Mouse (Mus musculus) liver, embryonic 11.5 days (tissue): ENCODE data around the gene Man2a1. TPM values are rescaled to one million over a fixed set of nuclear protein-coding genes. Genes with fewer than 3 reads are reported as not detected.

Experiments used
- ATAC-seq: fragments of 200-750 bp; cut with Nextera tagmentation; replicated peaks from 2 replicates; pipeline ENCODE4 v1.8.0; 2017; ENCODE audit warnings: moderate number of reproducible peaks, mild to moderate bottlenecking, moderate TSS enrichment, moderate library complexity; ENCODE audit not compliant: low FRiP score
- DNase-seq: peaks from one replicate; pipeline ENCODE4 v3.0.0-alpha.2; 2017; ENCODE audit warnings: low spot score
- H3K27ac ChIP-seq: fragments of 300-500 bp; sonication (generic); 2 replicates; pipeline ENCODE4 v1.5.1; 2014; ENCODE audit warnings: mild to moderate bottlenecking, low read depth, low read length, control low read depth
- H3K27me3 ChIP-seq: fragments of 300-500 bp; sonication (generic); replicated peaks from 2 replicates; pipeline ENCODE4 v1.6.1; 2014; ENCODE audit warnings: low read length, mixed read lengths; ENCODE audit not compliant: control insufficient read depth, insufficient read depth
- H3K36me3 ChIP-seq: fragments of 300-500 bp; sonication (generic); 2 replicates; pipeline ENCODE4 v1.6.1; 2014; ENCODE audit warnings: mild to moderate bottlenecking, low read length, moderate library complexity, mixed read lengths; ENCODE audit not compliant: control insufficient read depth, insufficient read depth
- H3K4me1 ChIP-seq: fragments of 300-500 bp; sonication (generic); replicated peaks from 2 replicates; pipeline ENCODE4 v1.6.1; 2014; ENCODE audit warnings: low read length, mixed read lengths; ENCODE audit not compliant: control insufficient read depth, insufficient read depth
- H3K4me2 ChIP-seq: fragments of 300-500 bp; sonication (generic); 2 replicates; pipeline ENCODE4 v1.6.1; 2014; ENCODE audit warnings: mild to moderate bottlenecking, control low read depth, moderate library complexity
- H3K4me3 ChIP-seq: fragments of 300-500 bp; sonication (generic); 2 replicates; pipeline ENCODE4 v1.5.1; 2014; ENCODE audit warnings: low read depth, low read length, control low read depth
- H3K9ac ChIP-seq: fragments of 300-500 bp; sonication (generic); 2 replicates; pipeline ENCODE4 v1.6.1; 2014; ENCODE audit warnings: low read depth, low read length, control low read depth
- H3K9me3 ChIP-seq: fragments of 300-500 bp; sonication (generic); 2 replicates; pipeline ENCODE4 v1.6.1; 2016; ENCODE audit warnings: low read length, inconsistent platforms, mixed read lengths; ENCODE audit not compliant: control insufficient read depth
- WGBS: fragments of 180-500 bp; shearing (Covaris S2); extraction: QIAGEN DNeasy Blood & Tissue Kit; methylation state at CpG from one replicate; pipeline ENCODE4 v1.1.7; 2014; 5-methylcytosine and 5-hydroxymethylcytosine counted together
- polyA plus RNA-seq: library from polyadenylated mRNA; unstranded; fragments of >200 nt; fragmentation: Nextera tagmentation; extraction: Ambion mirVana; gene quantifications from 2 replicates; pipeline ENCODE4 v1.2.1, GENCODE M21; 2014

Man2a1 gene
- polyA plus RNA-seq, 1 experiment from 2014 or later: 6.8 TPM

DNA sequence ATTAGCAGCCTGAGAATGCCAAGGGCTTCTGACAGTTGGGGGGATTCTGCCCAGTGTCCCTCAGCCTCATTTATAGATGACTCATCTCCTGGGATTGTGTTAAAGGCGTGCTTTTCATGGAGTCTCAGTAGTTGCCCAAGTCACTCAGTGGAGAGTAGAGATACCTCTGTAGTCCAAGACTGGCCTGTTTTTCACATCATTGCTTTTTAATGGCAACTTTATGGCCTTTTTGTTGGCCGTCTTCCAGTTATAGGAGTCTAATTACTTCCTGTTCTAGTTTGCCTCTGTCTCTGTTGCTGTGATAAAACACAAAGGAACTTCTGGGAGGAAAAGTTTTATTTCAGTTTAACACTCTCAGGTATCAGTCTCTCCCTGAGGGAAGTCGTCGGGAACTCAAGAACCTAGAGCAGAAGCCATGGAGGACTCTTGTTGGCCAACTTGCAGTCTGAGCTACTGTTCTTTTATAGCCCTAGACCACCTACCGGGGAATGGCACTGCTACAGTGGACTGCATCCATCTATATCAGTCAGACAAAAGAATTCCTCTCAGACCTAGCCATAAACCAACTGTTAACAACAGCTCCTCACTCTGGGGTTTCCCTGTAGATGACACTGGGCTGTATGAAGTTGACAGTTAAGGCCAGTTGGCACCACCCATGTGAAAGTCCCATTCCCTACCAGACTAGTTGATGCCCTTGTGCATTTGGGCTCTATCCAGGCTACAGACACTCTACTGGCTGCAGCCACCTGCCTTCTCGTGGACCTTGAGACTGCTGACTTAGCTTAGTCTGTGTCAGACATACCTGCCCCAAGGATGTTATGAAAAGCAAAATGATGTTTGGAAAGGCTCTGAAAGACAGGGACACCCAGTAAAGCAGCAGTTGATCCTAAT is 142.4 kb downstream of the Man2a1 start:
- no peaks in the 10 kb centered on the region; the same call in 1 of the 2 replicates for H3K9me3 ChIP-seq
- DNase-seq (no peak), ATAC-seq (no peak)
- WGBS: 85% methylated on average over 6 of the region's 6 CpGs
- peaks cover 10% of the 10 kb centered on the region for H3K4me1 ChIP-seq
- no peak overlapping the region for H3K4me2 ChIP-seq
- H3K9ac ChIP-seq: no peak overlapping the region
- no peak overlapping the region for H3K27ac ChIP-seq
- peaks cover 19% of the 10 kb centered on the region for H3K36me3 ChIP-seq
- no peaks in the 10 kb centered on the region for H3K27me3 ChIP-seq
- H3K4me3 ChIP-seq: no peak overlapping the region

DNA sequence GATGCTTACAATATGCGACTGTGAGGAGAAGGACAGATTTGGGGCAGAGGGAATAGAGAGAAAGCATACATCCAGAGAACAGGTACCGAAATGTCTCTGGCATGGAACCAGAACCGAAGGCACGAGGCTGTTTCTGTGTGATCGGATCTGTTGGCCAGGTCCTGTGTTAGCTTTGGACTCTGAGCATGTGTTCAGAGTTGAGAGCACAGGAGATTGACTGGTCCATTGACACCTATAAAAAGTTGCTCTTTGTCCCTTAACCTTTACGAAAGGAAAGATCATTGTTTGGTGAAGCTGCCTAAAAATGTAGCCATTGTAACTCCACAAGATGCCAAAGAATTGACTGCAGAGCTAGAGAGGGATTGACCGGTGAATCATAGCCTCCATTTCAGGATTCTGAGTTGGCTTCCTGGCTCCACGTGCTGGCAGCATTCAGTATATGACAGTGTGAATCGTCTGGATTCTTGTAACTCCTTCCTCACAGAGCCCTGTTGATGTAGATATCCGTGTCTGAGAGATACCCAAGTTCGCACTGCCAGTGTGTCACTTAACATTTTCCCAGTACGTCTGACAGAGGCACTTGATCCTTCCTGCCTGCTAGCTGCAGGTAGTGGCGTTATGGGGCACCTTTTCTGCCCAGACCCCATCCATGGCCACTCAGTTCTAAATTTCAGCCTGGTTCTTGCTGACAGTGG is 143.2 kb downstream of the Man2a1 start:
- Histone ChIP-seq H3K4me1 (peaks cover 10% of the 10 kb centered on the region), H3K4me3 (no peak overlapping the region), H3K9ac (no peak overlapping the region), H3K27me3 (no peaks in the 10 kb centered on the region), H3K9me3 (no peaks in the 10 kb centered on the region; the same call in 1 of the 2 replicates), H3K36me3 (peaks cover 19% of the 10 kb centered on the region), H3K4me2 (no peak overlapping the region), H3K27ac (no peak overlapping the region)
- DNase-seq: no peak
- ATAC-seq: no peak
- 87% methylated on average over 13 of the region's 13 CpGs for WGBS

DNA sequence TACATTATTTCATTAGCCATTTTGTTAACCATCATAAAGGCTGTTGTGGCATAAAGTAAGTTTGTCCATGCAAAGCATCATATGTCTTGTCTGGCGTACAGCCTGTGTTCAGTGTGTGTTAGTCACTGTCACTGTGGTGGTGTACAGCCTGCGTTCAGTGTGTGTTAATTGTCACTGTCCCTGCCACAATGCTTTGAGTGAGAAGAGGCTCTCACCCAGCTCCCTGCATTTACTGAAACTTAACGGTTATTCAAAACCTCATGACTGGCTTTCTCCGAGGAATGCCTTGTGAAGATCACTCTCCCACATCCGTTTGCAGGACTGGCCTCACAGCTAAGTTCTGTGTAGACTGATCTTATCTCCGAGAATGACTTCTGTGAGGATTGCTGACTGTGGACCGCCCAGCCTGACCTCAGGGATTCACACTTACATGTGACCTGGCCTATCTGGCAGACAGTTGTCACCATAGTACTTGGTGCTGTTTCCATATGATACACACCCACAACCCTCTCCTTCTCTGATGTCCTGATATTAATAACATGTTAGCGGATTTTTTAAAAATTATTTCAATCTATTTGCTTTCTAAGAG is 146.2 kb downstream of the Man2a1 start:
- Histone ChIP-seq H3K4me2 (no peak overlapping the region), H3K9me3 (no peaks in the 10 kb centered on the region; the same call in 1 of the 2 replicates), H3K4me1 (peaks cover 10% of the 10 kb centered on the region), H3K27me3 (no peaks in the 10 kb centered on the region), H3K4me3 (no peak overlapping the region), H3K9ac (no peak overlapping the region), H3K36me3 (peaks cover 14% of the 10 kb centered on the region), H3K27ac (no peak overlapping the region)
- ATAC-seq (peak; percentile 57; the same call in 1 of the 2 replicates), DNase-seq (no peak)
- WGBS: 58% methylated on average over 8 of the region's 8 CpGs

DNA sequence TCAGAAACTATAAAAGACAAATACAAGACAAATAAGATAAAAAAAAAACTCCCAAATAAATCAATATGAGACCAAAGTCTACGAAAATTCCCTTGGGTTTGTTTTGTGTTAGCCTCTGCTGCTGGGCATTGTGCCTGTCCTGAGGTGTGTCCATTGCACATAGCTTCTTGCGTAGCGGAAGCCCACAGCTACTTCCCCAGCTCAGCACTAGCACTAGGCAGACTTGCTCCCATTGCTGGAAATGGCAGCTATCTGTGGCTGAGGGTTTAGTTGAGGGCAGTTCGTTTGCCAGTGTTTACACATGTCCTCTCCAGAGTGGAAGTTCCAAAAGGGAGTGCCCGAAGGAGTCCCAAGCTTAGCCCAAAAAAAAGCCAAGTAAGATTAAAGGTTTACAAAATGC is 146.9 kb downstream of the Man2a1 start:
- peaks cover 14% of the 10 kb centered on the region for H3K36me3 ChIP-seq
- H3K27me3 ChIP-seq: no peaks in the 10 kb centered on the region
- ATAC-seq (no peak), DNase-seq (no peak)
- no peaks in the 10 kb centered on the region; the same call in 1 of the 2 replicates for H3K9me3 ChIP-seq
- H3K4me3 ChIP-seq: no peak overlapping the region
- peaks cover 10% of the 10 kb centered on the region for H3K4me1 ChIP-seq
- 78% methylated on average over 5 of the region's 5 CpGs for WGBS
- H3K9ac ChIP-seq: no peak overlapping the region
- no peak overlapping the region for H3K4me2 ChIP-seq
- H3K27ac ChIP-seq: no peak overlapping the region

DNA sequence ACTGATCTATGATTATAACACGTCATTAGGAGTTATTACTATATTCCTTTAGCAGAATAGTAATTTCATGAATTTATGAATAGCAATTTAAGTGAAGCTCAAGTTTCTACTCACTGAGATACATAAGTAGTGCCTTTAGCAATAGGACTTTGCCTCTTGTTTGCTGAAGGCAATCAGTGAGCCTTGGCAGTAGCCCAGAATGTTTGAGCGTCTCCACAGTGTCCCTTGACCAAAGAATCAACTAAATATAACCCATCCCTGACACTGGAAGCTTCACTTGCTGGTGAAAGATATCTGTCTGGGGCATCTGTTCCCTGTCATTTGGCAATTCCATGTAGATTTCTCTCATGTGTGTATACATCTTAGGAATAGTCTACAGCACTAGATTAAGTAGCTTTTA is 147.6 kb downstream of the Man2a1 start:
- H3K27me3 ChIP-seq: no peaks in the 10 kb centered on the region
- DNase-seq (no peak), ATAC-seq (no peak)
- H3K4me3 ChIP-seq: no peak overlapping the region
- no peak overlapping the region for H3K9ac ChIP-seq
- 63% methylated on average over 2 of the region's 2 CpGs for WGBS
- H3K4me1 ChIP-seq: peaks cover 10% of the 10 kb centered on the region
- H3K27ac ChIP-seq: no peak overlapping the region
- H3K9me3 ChIP-seq: no peaks in the 10 kb centered on the region; the same call in 1 of the 2 replicates
- peaks cover 12% of the 10 kb centered on the region for H3K36me3 ChIP-seq
- H3K4me2 ChIP-seq: no peak overlapping the region

DNA sequence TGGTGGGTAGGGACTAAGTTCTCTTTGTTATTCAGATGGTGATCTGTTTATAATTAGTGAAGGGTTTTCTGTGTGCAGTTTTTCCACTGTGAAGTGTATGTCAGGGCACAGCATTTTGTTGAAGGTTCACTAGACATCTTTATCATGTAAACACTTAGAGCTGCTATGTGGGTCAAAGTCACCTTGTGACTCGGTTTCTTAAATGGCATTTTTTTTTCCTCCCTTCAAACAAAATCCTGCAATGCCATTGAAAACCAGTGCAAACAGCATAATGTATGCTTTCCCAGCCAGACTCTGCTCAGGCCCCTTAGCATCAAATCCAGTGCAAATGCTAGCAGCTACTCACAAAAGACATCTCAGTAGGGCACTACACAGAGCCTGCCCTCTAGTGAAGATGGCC is 148.6 kb downstream of the Man2a1 start:
- Histone ChIP-seq H3K9me3 (no peaks in the 10 kb centered on the region; the same call in 1 of the 2 replicates), H3K27me3 (no peaks in the 10 kb centered on the region), H3K4me3 (no peak overlapping the region), H3K36me3 (peaks cover 11% of the 10 kb centered on the region), H3K27ac (no peak overlapping the region), H3K4me1 (peaks cover 10% of the 10 kb centered on the region), H3K9ac (no peak overlapping the region), H3K4me2 (no peak overlapping the region)
- DNase-seq (no peak), ATAC-seq (no peak)
- 77% methylated on average over 1 of the region's 1 CpGs for WGBS

DNA sequence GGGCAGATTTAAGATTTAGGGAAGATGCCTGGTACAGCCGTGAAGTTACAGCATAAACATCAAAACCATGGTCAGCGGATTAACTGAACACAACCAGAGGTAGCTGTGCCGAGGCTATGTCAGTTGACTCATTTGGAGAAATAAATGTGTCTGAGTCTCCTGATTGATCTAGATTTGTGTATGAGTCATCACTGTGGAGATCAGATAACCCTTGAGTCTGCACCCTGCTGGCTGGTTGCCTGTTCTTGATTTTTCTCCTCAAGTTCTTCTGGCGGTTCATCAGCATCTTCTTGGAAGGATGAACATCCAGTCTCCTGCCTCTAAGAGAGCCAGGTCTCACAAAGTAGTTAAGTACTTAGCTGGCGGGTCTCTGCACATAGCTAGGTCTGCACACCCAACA is 150.7 kb downstream of the Man2a1 start:
- WGBS: 88% methylated on average over 5 of the region's 5 CpGs
- ATAC-seq: no peak

DNA sequence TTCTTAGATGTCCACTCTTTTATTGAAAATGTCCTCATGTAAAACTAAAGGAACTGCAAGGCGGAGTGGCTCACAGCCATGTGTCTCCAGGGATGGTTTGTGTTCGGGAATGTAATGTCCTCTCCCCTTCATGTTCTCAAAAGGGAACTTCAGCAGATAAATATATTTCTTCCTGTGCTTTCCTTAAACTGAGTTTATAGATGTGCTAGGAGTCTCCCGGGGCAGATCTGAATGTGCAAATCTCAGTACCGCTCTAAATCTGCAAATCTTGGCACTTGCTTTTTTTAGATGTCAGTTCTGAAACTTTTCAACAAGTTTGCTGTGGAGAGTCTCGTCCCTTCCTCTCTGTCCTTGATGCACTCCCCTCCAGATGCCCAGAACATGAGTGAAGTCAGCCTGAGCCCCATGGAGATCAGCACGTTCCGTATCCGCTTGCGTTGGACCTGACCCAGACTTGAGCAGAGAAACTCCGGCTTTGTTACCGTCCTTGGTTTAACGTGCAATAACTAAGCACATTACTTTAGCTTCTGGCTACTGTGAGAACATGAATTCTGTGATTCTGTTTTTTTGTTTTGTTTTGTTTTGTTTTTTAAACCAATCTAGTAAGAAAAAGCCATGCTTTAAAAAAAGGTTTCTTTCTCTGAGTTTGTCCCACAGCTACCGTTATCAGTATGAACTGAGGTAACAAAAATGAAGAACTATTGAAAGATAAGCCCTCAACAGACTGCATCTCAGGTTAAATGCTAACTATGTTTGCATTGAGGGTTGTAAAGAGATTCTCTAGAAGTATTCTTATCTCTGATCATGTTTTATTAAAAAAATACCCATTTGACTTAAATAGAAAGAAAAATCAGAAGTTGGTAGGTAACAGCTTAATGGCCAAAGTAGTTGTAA is 151.8 kb downstream of the Man2a1 start:
- ATAC-seq (no peak), DNase-seq (no peak)
- H3K4me3 ChIP-seq: no peak overlapping the region
- no peak overlapping the region for H3K9ac ChIP-seq
- no peak overlapping the region for H3K27ac ChIP-seq
- H3K9me3 ChIP-seq: no peaks in the 10 kb centered on the region
- peaks cover 2% of the 10 kb centered on the region; the same call in 1 of the 2 replicates for H3K36me3 ChIP-seq
- 86% methylated on average over 13 of the region's 13 CpGs for WGBS
- no peaks in the 10 kb centered on the region for H3K27me3 ChIP-seq
- H3K4me2 ChIP-seq: no peak overlapping the region
- peaks cover 2% of the 10 kb centered on the region for H3K4me1 ChIP-seq

More for the DNA sequence above, 150.7 kb downstream of the Man2a1 start:
- Histone ChIP-seq H3K9me3 (no peaks in the 10 kb centered on the region), H3K27me3 (no peaks in the 10 kb centered on the region), H3K27ac (no peak overlapping the region), H3K4me2 (no peak overlapping the region), H3K4me3 (no peak overlapping the region), H3K4me1 (peaks cover 7% of the 10 kb centered on the region), H3K9ac (no peak overlapping the region), H3K36me3 (peaks cover 2% of the 10 kb centered on the region; the same call in 1 of the 2 replicates)
- DNase-seq: no peak
